Mouse (Mus musculus): ENCODE data around the gene Mid1ip1. TPM values are rescaled to one million over a fixed set of nuclear protein-coding genes. Genes with fewer than 3 reads are reported as not detected.
A peak's percentile ranks its signal among the peaks of the same experiment; 100 is the strongest.

Mid1ip1 gene
- total and polyA plus RNA-seq, 3 experiments: 41.2 to 60.1 TPM; not detected in 1

- TF ChIP-seq KAT2A (conservative IDR thresholded peaks at IDR 0.05; ENCODE audit: low read depth, low read length) (no peak; the same call in 1 of the 2 replicates), USF1 (IDR thresholded peaks at IDR 0.05; ENCODE audit: low read depth, low read length) (no peak), BHLHE40 (IDR thresholded peaks at IDR 0.05; ENCODE audit: borderline replicate concordance, low read depth, low read length) (no peak), RCOR1 (IDR thresholded peaks at IDR 0.05; ENCODE audit: low read depth, low read length) (no peak), CHD1 (IDR thresholded peaks at IDR 0.05; ENCODE audit: low read depth, low read length) (no peak), MAZ (IDR thresholded peaks at IDR 0.05; ENCODE audit: low read depth, low read length) (peak; percentile 54; the same call in 1 of the 2 replicates), MAFK (IDR thresholded peaks at IDR 0.05; ENCODE audit: borderline replicate concordance, low read depth, low read length) (no peak), MAX (IDR thresholded peaks at IDR 0.05; ENCODE audit: low read length) (peak; percentile 64), MYC (IDR thresholded peaks at IDR 0.05; ENCODE audit: low read depth, low read length) (peak; percentile 26), ETS1 (IDR thresholded peaks at IDR 0.05; ENCODE audit: low read depth, low read length) (0 out of 2 replicates have a peak, but pooled peaks have one; percentile 52)
Observed at GRCm38 (mm10) chrX:10716917-10717763, 2.3 kb downstream of the Mid1ip1 start (continued).

DNA sequence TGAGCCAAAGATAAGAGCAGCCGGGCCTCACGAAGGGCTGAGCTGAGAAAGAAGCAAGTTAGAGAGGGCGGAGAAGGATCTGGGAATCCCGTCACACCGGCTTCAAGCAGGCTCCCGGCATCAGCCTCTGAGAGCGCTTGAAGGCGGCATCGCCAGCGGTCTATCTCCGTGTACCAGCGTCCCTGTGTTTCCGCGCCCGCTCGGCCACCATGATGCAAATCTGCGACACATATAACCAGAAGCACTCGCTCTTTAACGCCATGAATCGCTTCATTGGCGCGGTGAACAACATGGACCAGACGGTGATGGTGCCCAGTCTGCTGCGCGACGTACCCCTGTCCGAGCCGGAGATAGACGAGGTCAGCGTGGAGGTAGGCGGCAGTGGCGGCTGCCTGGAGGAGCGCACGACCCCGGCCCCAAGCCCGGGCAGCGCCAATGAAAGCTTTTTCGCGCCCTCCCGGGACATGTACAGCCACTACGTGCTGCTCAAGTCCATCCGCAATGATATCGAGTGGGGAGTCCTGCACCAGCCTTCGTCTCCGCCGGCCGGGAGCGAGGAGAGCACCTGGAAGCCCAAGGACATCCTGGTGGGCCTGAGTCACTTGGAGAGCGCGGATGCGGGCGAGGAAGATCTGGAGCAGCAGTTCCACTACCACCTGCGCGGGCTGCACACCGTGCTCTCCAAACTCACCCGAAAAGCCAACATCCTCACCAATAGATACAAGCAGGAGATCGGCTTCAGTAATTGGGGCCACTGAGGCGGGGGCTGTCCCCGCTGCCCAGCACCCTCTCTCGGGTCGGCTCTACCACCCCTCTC is 3.4 kb downstream of the Mid1ip1 start:
- Histone ChIP-seq H3K27ac (ENCODE audit: control insufficient read depth, low read depth, low read length) (peak overlapping the region; percentile 89), H3K4me1 (ENCODE audit: control insufficient read depth in 1 of 2, insufficient read depth in 2 of 2, low read length in 2 of 2) (peaks cover 12 to 26% of the 10 kb centered on the region in 2 experiments), H3K9me3 (replicated peaks; ENCODE audit: insufficient read depth, low read length) (no peaks in the 10 kb centered on the region), H3K36me3 (ENCODE audit: control insufficient read depth in 1 of 2, insufficient read depth in 2 of 2, low read length in 2 of 2) (peaks cover 0 to 30% of the 10 kb centered on the region in 2 experiments; a peak in 2 of 4 replicates), H3K9ac (ENCODE audit: control insufficient read depth, low read depth, low read length, poor library complexity, severe bottlenecking) (peak overlapping the region; percentile 87), H3K4me3 (ENCODE audit: control insufficient read depth in 1 of 2, insufficient read depth in 1 of 2, low read depth in 2 of 2, low read length in 2 of 2) (peak overlapping the region; percentile 85 to 93), H3K27me3 (ENCODE audit: control insufficient read depth in 1 of 2, insufficient read depth in 2 of 2, low read length in 2 of 2) (no peaks in the 10 kb centered on the region), H3K79me2 (ENCODE audit: control insufficient read depth, insufficient read depth, low read length, poor library complexity) (peaks cover 21% of the 10 kb centered on the region)
- peak; percentile 75 for DNase-seq (ENCODE audit: low read depth, low spot score)
- TF ChIP-seq ZKSCAN1 (IDR thresholded peaks at IDR 0.05; ENCODE audit: low read depth, low read length): no peak
- no peak; the same call in 1 of the 2 replicates for TF ChIP-seq MAX (IDR thresholded peaks at IDR 0.05; ENCODE audit: low read length)
- TF ChIP-seq USF1 (IDR thresholded peaks at IDR 0.05; ENCODE audit: low read depth, low read length): no peak
- TF ChIP-seq HCFC1 (IDR thresholded peaks at IDR 0.05; ENCODE audit: low read depth, low read length): no peak
- TF ChIP-seq GABPA (IDR thresholded peaks at IDR 0.05; ENCODE audit: low read depth, low read length): no peak
- TF ChIP-seq GATA1 (IDR thresholded peaks at IDR 0.05; ENCODE audit: low read depth, low read length): peak; percentile 38; the same call in 1 of the 2 replicates
- no peak for TF ChIP-seq SMC3 (IDR thresholded peaks at IDR 0.05; ENCODE audit: low read depth, low read length)
- peak; percentile 7; the same call in 1 of the 2 replicates for TF ChIP-seq MXI1 (IDR thresholded peaks at IDR 0.05; ENCODE audit: low read depth, low read length)
- TF ChIP-seq BHLHE40 (IDR thresholded peaks at IDR 0.05; ENCODE audit: borderline replicate concordance, low read depth, low read length): no peak
- TF ChIP-seq E2F4 (IDR thresholded peaks at IDR 0.05; ENCODE audit: borderline replicate concordance, low read depth, low read length): peak; percentile 19; the same call in 1 of the 2 replicates
- TF ChIP-seq TCF12 (IDR thresholded peaks at IDR 0.05; ENCODE audit: low read depth, low read length): no peak
- no peak for TF ChIP-seq KAT2A (conservative IDR thresholded peaks at IDR 0.05; ENCODE audit: low read depth, low read length)
- no peak for TF ChIP-seq ZMIZ1 (IDR thresholded peaks at IDR 0.05; ENCODE audit: low read depth, low read length)
- no peak for TF ChIP-seq JUND (IDR thresholded peaks at IDR 0.05; ENCODE audit: low read depth, low read length)
- TF ChIP-seq CHD1 (IDR thresholded peaks at IDR 0.05; ENCODE audit: low read depth, low read length): no peak; the same call in 1 of the 2 replicates
- no peak for TF ChIP-seq EP300 (IDR thresholded peaks at IDR 0.05; ENCODE audit: low read depth in 1 of 2, low read length in 2 of 2)
- no peak for TF ChIP-seq ZNF384 (IDR thresholded peaks at IDR 0.05; ENCODE audit: low read depth, low read length)
- TF ChIP-seq CHD2 (IDR thresholded peaks at IDR 0.05; ENCODE audit: low read length): no peak
- TF ChIP-seq MAZ (IDR thresholded peaks at IDR 0.05; ENCODE audit: low read depth, low read length): no peak
- TF ChIP-seq SIN3A (IDR thresholded peaks at IDR 0.05; ENCODE audit: low read length): 0 out of 2 replicates have a peak, but pooled peaks have one; percentile 16
- TF ChIP-seq RAD21 (IDR thresholded peaks at IDR 0.05; ENCODE audit: low read depth, low read length): no peak
- no peak for TF ChIP-seq MAFK (IDR thresholded peaks at IDR 0.05; ENCODE audit: borderline replicate concordance, low read depth, low read length)
- no peak for TF ChIP-seq CTCF (IDR thresholded peaks at IDR 0.05 in 2 of 3, conservative IDR thresholded peaks at IDR 0.05 in 1 of 3; ENCODE audit: control insufficient read depth in 1 of 3, insufficient read depth in 1 of 3, low read depth in 2 of 3, low read length in 3 of 3, poor library complexity in 1 of 3, severe bottlenecking in 1 of 3)
- TF ChIP-seq POLR2AphosphoS2 (IDR thresholded peaks at IDR 0.05; ENCODE audit: low read length): no peak
- no peak for TF ChIP-seq ELF1 (IDR thresholded peaks at IDR 0.05; ENCODE audit: low read depth, low read length)
- no peak; the same call in none of the 2 replicates for TF ChIP-seq POLR2AphosphoS5 (IDR thresholded peaks at IDR 0.05; ENCODE audit: borderline replicate concordance, low read depth, low read length)
- TF ChIP-seq ETS1 (IDR thresholded peaks at IDR 0.05; ENCODE audit: low read depth, low read length): 0 out of 2 replicates have a peak, but pooled peaks have one; percentile 1
- TF ChIP-seq MYB (IDR thresholded peaks at IDR 0.05; ENCODE audit: low read depth, low read length): no peak

Data from MEL (cell line).